Mouse (Mus musculus) left cerebral cortex, postnatal 36 days (tissue): ENCODE measurements at regions not wholly inside any gene's neighbourhood (a gene's known extent, or its start where the extent isn't known, plus 50 kb on each side); places are given as distances from the start of the nearest gene placed in this dataset.

Source experiments
- DNase-seq, 2 experiments: peaks; one replicate each; pipeline ENCODE4 v3.0.0; 2021 to 2022; ENCODE audit warnings: low spot score in 2 of 2, mixed read lengths in 1 of 2
- intact Hi-C: fragments of 180-260 bp; cut with DNase I; formaldehyde crosslinking; loops from one replicate; pipeline ENCODE4 v1.15.1; 2025

- intact Hi-C loops, result no loop called here
Observed at GRCm38 (mm10) chr6:100059803-100060202, 227.5 kb downstream of the Rybp start.

GRCm38 (mm10) chr6:100055980-100056379 is 231.3 kb downstream of the Rybp start:
- DNase-seq, result no peak
- intact Hi-C loops, result no loop called here

More at GRCm38 (mm10) chr6:100059803-100060202, 227.5 kb downstream of the Rybp start:
- DNase-seq, result peak; percentile 41 to 44

GRCm38 (mm10) chr6:100052955-100053795 is 234.1 kb downstream of the Rybp start:
- intact Hi-C loops, result no loop called here
- no peak for DNase-seq

- no peak for DNase-seq
- intact Hi-C loops, result no loop called here
Observed at GRCm38 (mm10) chr6:100052406-100052805, 234.9 kb downstream of the Rybp start.

DNA sequence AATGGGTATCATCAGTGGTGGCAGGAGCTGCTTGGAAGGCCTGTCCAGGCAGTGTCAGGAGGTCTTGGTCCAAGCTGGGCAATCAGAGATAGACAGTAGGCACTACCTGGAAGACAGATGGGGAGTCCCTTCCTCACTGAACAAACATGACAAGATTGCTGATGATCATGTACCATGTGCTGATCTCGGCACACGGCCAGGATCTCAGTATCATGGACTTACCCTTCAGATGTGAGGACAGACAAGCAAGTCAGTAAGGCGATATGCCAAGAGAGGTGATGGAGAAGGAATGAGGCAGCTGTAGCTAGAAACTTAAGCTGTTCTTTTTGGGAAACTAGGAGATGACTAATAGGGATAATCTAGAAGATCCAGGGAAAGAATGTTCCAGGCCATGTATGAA is 238.2 kb downstream of the Rybp start:
- intact Hi-C loops, result no loop called here
- no peak for DNase-seq

DNA sequence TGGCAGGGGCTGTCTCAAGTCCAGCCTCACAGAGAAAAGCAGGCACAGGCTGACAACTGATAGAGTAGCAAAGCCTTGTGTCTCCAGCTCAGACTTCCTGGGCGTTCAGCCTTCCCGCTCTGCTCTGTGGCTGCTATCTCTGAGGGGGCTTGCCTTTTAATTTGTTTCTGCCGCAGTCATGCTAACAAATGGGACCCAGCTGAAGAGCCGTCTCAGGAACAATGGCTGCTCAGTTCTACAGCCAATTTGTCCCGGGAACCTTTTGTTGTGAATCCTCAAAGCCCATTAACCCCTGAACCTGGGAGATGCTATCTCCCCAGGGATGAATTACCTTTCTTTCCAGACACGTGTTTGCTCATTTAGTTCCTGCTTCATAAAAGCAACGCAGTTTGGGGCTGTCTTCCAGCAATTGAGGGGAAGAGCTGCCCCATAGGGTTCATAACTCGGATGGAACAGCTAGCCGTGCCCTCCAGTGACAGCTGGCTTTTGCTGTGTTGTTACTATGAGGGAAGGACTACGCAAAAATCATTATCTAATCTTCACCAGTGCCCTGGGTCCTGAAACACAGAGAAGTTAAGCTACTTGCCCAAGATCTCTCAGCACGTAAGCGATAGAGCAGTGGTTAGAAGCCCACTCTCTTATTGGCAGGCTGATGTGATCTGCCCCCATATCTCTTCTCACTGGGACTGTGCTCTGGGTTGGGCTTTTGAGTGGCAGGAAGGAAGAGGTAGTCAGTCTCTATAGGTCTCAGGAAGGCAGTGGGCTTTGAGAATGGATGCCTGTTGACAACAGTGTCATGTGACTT is 240.9 kb downstream of the Rybp start:
- no peak for DNase-seq
- intact Hi-C loops, result no loop called here

GRCm38 (mm10) chr6:100045109-100045508 is 242.2 kb downstream of the Rybp start:
- no peak for DNase-seq
- intact Hi-C loops, result no loop called here

DNA sequence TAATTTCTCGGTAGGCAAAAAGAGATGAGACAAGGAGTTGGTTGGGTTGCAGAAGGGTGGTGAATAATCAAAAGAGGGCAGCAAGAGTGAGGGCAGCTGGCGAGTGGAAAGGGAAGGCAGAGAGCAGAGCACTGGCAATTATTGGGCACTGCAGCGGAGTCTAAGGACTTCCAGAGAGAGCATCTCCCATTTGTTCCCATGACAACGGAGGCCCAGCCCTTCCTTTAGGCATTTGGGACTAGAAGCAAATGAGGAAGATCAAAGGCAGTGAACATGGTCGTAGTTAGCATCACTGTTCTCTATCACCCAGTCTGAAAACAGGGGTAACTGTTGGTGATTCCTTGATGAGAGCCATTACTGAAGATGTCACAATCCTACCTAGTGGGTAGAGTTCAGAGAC is 246.1 kb downstream of the Rybp start:
- intact Hi-C loops, result no loop called here
- no peak for DNase-seq

DNA sequence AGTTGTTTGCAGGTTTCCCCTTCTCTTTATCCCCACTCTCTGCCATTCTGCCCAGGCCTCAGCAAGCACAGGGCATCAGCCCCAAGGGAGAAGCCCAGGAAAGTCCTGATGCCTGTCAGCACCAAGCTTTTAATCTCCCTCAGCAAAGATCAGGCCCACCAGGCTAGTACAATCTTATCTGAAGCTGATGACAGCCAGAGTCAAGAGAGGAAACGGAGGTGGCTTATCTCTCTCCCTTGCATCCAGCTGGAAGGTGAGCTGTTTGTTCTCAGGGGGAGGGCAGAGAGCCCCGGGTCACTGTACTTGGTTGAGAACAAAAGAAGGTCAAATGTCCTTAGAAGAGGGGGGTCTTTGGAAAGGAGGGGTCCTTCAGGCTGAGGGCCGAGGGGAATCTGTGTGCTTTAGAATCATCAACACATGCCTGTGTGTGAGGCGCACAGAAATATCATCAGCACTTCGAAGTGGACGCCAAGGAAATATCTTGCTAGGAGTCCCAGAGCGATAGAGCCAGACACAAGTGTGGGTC is 246.8 kb downstream of the Rybp start:
- intact Hi-C loops, result no loop called here
- no peak for DNase-seq

DNA sequence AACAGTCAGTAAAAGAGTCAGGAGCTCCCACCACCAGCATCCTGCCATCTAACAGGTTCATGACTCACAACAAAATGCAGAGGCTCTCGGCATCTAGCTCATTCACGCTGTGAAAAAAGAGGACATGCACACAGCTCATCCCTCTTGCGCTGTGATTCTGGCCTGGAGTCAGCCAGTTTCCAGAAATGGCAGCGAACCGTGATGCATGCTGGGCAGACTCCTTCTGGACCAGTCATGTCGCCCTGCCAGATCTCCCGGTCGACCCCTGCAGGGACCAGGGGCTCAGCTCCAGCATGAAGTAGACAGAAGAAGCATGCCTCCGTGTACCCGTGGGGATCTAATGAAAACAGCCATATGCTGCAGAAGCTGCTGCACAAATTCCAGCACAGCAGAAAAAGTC is 254.6 kb downstream of the Rybp start:
- intact Hi-C loops, result no loop called here
- DNase-seq, result peak; percentile 32 to 57

DNA sequence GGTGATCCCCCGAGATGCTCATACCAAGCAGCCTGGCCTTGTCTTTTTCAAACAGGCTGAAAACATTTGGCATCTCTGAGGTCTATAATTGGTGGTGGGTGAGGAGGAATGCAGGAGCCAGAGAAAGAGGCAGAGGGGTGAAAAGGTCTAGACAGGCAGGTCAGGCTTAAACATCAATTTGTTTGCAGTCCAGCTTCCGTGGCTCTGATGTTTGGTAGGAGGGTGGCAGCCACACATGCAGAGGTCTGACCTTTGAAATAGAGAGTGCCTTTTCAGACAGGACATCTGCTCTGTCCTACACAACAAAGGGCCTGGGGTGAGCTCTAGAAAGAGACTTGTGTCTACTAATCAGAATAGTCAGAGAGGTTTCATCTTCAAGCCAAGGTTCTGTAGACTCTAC is 256.8 kb downstream of the Rybp start:
- intact Hi-C loops, result no loop called here
- no peak for DNase-seq

- no peak for DNase-seq
- intact Hi-C loops, result no loop called here
Observed at GRCm38 (mm10) chr6:100030010-100030409, 257.3 kb downstream of the Rybp start.

- intact Hi-C loops, result no loop called here
Observed at GRCm38 (mm10) chr6:100027524-100027923, 259.8 kb downstream of the Rybp start.

DNA sequence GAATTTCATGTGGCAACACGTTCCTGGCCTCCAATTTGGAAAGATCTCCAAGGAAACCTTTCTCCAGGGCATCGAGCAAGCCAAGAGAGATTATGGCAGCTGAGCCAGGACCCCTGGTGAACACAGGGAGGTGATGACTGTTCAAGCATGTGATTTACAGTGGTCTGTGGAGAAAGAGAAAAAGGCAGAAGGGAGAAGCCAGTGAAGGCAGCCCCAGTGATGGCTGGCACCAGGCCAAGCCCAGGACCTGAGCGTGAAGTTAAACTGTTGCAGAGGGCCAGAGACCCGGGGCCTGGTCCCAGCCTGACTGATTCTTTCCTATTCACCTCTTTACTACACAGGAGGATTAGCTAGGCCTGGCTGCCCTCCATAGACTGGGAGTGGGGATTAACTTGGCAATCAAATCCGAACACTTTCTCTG is 261.7 kb downstream of the Rybp start:
- no peak for DNase-seq
- intact Hi-C loops, result no loop called here

More at GRCm38 (mm10) chr6:100027524-100027923, 259.8 kb downstream of the Rybp start:
- DNase-seq, result no peak

- DNase-seq, result no peak
- intact Hi-C loops, result no loop called here
Observed at GRCm38 (mm10) chr6:100023434-100024095, 263.7 kb downstream of the Rybp start.

DNA sequence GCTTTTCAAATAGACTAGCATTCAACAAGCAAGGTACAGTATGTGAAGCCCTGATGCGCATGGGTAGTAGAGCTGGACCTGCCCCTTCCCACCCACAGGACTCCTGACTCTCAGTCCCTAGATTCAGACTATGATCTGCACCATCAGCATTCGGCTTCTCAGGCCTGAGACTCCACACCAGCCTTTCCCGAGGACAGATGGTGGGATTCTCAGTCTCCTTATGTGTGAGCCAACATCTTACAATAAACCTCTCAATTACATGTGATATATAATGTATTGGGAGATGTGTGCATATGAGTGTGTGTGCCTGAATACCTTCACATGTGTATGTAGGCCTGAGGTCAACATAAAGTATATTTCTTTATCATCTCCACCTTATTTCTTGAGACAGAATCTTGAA is 268.3 kb downstream of the Rybp start:
- intact Hi-C loops, result no loop called here
- no peak for DNase-seq

DNA sequence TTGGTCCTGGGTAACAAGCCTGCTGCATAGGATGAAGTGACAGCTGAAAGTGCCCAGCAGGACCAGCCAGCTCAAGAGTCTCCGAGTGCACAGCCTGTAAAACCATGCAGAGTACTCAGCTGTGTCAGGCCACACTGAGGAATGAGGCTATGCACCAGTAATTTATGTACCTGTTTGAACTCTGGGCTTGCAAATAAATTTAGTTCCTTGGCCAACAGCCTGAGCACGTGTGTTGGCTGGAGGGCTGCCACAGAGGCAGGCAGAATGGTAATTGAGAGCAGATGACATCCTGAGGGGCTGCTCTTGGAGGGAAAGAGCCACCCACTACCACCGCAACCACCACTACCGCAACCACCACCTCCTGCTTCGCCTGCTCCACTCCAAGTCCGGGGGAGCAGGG is 273.3 kb downstream of the Rybp start:
- DNase-seq, result no peak
- intact Hi-C loops, result no loop called here

DNA sequence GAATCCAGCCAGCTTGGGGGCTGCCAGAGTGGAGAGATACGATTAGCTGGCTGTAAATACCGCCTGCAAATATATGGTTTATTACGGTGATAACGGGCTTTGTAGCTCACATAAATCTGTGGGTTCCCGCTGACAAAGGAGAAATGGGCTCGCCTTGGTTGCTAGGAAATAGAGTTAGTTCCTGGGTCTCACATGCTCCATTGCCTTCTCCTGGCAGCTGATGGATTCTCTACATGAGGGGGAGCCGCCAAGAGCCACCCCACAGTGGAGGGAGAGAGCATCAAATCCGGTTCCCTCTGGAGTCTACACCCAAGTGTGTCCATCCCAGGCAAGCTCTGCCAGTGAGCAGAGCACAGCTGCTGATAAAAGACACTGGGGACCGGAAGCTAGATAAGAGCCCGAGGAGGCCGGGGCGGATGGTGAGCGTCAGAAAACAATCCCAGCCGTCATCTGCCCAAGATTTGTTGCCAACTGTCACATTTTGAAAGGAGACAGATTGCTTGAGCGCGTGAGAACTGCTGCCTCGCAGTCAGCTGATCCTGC is 275.7 kb downstream of the Rybp start:
- intact Hi-C loops, result no loop called here

GRCm38 (mm10) chr6:100010954-100011481 is 276.3 kb downstream of the Rybp start:
- intact Hi-C loops, result no loop called here
- no peak for DNase-seq

More for the DNA sequence above, 275.7 kb downstream of the Rybp start:
- DNase-seq, result peak; percentile 30 to 44
